Mouse (Mus musculus) heart, embryonic 12.5 days (tissue): ENCODE measurements at regions not wholly inside any gene's neighbourhood (a gene's known extent, or its start where the extent isn't known, plus 50 kb on each side); places are given as distances from the start of the nearest gene placed in this dataset.

Experiments used
- ATAC-seq: fragments of 200-750 bp; cut with Nextera tagmentation; 2 replicates; pipeline ENCODE4 v1.8.0; 2017; ENCODE audit warnings: moderate TSS enrichment, moderate library complexity; ENCODE audit not compliant: insufficient number of reproducible peaks, low FRiP score
- H3K27ac ChIP-seq: fragments of 300-500 bp; sonication (generic); 2 replicates; pipeline ENCODE4 v1.5.1; 2016; ENCODE audit warnings: mild to moderate bottlenecking, moderate library complexity; ENCODE audit not compliant: poor library complexity, severe bottlenecking
- H3K27me3 ChIP-seq: fragments of 300-500 bp; sonication (generic); replicated peaks from 2 replicates; pipeline ENCODE4 v1.6.1; 2016; ENCODE audit warnings: mild to moderate bottlenecking, moderate library complexity
- H3K36me3 ChIP-seq: fragments of 300-500 bp; sonication (generic); 2 replicates; pipeline ENCODE4 v1.6.1; 2016; ENCODE audit warnings: mild to moderate bottlenecking, moderate library complexity
- H3K4me1 ChIP-seq: fragments of 300-500 bp; sonication (generic); replicated peaks from 2 replicates; pipeline ENCODE4 v1.6.1; 2016; ENCODE audit warnings: mild to moderate bottlenecking
- H3K4me2 ChIP-seq: fragments of 300-500 bp; sonication (generic); 2 replicates; pipeline ENCODE4 v1.6.1; 2016; ENCODE audit warnings: mild to moderate bottlenecking, moderate library complexity
- H3K4me3 ChIP-seq: fragments of 300-500 bp; sonication (generic); 2 replicates; pipeline ENCODE4 v1.5.1; 2016; ENCODE audit warnings: mild to moderate bottlenecking
- H3K9ac ChIP-seq: fragments of 300-500 bp; sonication (generic); 2 replicates; pipeline ENCODE4 v1.6.1; 2016; ENCODE audit warnings: mild to moderate bottlenecking, moderate library complexity
- H3K9me3 ChIP-seq: fragments of 300-500 bp; sonication (generic); replicated peaks from 2 replicates; pipeline ENCODE4 v1.6.1; 2016; ENCODE audit warnings: mild to moderate bottlenecking, moderate library complexity
- WGBS: fragments of 180-500 bp; shearing (Covaris S2); methylation state at CpG from one replicate; pipeline ENCODE4 v1.1.7; 2016; 5-methylcytosine and 5-hydroxymethylcytosine counted together

- H3K4me2 ChIP-seq: no peak overlapping the region
- no peak overlapping the region for H3K4me3 ChIP-seq
- H3K36me3 ChIP-seq: no peaks in the 10 kb centered on the region
- no peak overlapping the region for H3K27ac ChIP-seq
- H3K9ac ChIP-seq: no peak overlapping the region
- no peaks in the 10 kb centered on the region for H3K4me1 ChIP-seq
- no peaks in the 10 kb centered on the region for H3K27me3 ChIP-seq
- H3K9me3 ChIP-seq: no peaks in the 10 kb centered on the region
- no peak for ATAC-seq
Observed at GRCm38 (mm10) chr6:14298167-14298566, 426.8 kb upstream of the 2610001J05Rik start.

DNA sequence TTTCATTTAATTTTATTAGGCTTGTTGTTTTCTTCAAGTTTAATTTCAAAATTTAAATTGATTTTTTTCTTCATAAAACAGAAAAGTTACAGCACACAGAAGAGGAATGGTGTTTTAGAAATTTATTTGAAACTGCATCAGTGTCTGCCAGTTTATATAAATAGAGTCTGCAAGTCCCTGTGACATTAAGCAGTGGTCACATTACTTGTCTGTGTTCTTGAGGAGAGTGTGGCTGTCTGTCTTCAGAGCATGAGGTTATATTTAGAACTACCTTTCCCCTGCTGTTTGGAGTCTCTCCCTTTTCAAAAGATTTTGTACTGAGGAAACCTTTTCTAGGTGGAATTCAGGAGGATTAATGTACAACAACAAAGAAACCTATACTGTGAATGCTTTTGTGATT, 426.1 kb upstream of the 2610001J05Rik start:
- H3K36me3 ChIP-seq: no peaks in the 10 kb centered on the region
- ATAC-seq: peak; percentile 61; the same call in 1 of the 2 replicates
- no peak overlapping the region for H3K4me3 ChIP-seq
- H3K9me3 ChIP-seq: no peaks in the 10 kb centered on the region
- no peak overlapping the region for H3K4me2 ChIP-seq
- H3K9ac ChIP-seq: no peak overlapping the region
- H3K4me1 ChIP-seq: no peaks in the 10 kb centered on the region
- no peak overlapping the region for H3K27ac ChIP-seq
- H3K27me3 ChIP-seq: no peaks in the 10 kb centered on the region

- Histone ChIP-seq H3K4me2 (no peak overlapping the region), H3K27me3 (no peaks in the 10 kb centered on the region), H3K4me1 (no peaks in the 10 kb centered on the region), H3K9ac (no peak overlapping the region), H3K9me3 (no peaks in the 10 kb centered on the region), H3K27ac (no peak overlapping the region), H3K36me3 (no peaks in the 10 kb centered on the region), H3K4me3 (no peak overlapping the region)
- no peak for ATAC-seq
- 51% methylated on average over 1 of the region's 1 CpGs for WGBS
Observed at GRCm38 (mm10) chr6:14290843-14291242, 419.5 kb upstream of the 2610001J05Rik start.

DNA sequence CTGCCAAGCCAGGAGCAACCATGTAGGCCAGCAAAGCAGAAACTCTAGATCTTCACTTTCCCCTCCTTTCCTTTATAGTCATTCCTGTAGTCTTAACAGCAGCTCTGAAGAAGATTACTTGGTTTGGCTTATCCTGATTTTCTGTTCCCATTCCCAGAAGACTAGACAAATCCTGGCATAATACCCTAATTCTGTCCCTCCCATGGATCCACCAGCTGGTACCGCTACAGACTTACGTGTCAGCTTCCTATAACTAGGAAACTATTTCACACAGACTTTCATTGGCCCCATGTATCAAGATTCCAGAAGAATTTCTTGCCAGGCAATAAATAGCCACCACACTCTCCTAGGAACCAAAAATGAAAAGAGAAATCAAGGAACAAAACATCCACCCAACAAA, 410.2 kb upstream of the 2610001J05Rik start:
- Histone ChIP-seq H3K4me2 (no peak overlapping the region), H3K27me3 (no peaks in the 10 kb centered on the region), H3K4me1 (no peaks in the 10 kb centered on the region), H3K9me3 (no peaks in the 10 kb centered on the region), H3K9ac (no peak overlapping the region), H3K4me3 (no peak overlapping the region), H3K27ac (no peak overlapping the region), H3K36me3 (no peaks in the 10 kb centered on the region)
- WGBS: 91% methylated on average over 2 of the region's 2 CpGs
- ATAC-seq: no peak

GRCm38 (mm10) chr6:14261941-14262340, 390.6 kb upstream of the 2610001J05Rik start:
- Histone ChIP-seq H3K27me3 (no peaks in the 10 kb centered on the region), H3K4me2 (no peak overlapping the region), H3K4me1 (no peaks in the 10 kb centered on the region), H3K4me3 (no peak overlapping the region), H3K36me3 (no peaks in the 10 kb centered on the region), H3K9me3 (0 out of 2 replicates have a peak, but pooled peaks cover under 1% of the 10 kb centered on the region), H3K9ac (no peak overlapping the region), H3K27ac (no peak overlapping the region)
- no peak for ATAC-seq
- 75% methylated on average over 1 of the region's 1 CpGs for WGBS

DNA sequence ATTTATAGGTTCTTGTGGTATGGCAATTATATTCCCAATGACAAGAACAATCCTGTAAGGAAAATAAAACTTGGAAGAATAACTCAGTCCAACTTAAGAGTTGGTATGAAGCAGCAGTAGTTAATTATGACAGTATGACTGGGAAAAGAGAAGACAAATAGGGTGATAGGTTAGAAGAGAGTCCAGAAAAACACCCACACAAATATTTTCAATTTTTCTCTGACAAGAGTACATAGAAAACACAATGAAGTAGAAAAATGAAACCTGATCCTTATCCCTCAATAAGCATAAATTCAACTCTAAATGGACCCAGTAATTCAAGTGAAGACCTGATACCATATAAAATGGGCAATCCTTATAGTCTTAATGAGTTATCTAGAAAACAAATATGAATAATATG, 369.0 kb upstream of the 2610001J05Rik start:
- H3K27me3 ChIP-seq: no peaks in the 10 kb centered on the region

DNA sequence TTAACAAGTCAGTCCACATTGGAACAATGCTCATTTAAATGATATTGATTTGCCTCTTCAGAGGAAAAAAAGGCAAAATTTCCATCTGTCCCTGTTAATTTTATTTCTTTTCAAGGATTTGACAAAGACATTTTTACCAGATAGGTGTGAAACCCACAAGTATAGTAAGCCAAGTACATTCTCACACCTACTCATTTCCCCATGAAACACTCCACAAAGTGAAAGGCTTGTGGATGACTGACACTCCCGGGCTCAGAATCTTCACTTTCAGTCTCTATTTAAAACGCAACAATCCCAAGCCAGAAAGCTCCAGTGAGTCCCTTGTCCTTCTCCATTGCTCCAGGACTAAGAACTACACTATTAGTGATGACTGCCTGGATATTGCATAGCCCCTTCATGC, 367.8 kb upstream of the 2610001J05Rik start:
- 65% methylated on average over 2 of the region's 2 CpGs for WGBS
- no peaks in the 10 kb centered on the region for H3K9me3 ChIP-seq
- H3K4me2 ChIP-seq: no peak overlapping the region
- H3K27ac ChIP-seq: no peak overlapping the region
- no peak overlapping the region for H3K4me3 ChIP-seq
- no peaks in the 10 kb centered on the region for H3K27me3 ChIP-seq
- no peaks in the 10 kb centered on the region for H3K4me1 ChIP-seq
- H3K36me3 ChIP-seq: no peaks in the 10 kb centered on the region
- ATAC-seq: no peak
- H3K9ac ChIP-seq: no peak overlapping the region

More for the DNA sequence above, 369.0 kb upstream of the 2610001J05Rik start:
- Histone ChIP-seq H3K4me1 (no peaks in the 10 kb centered on the region), H3K27ac (no peak overlapping the region), H3K4me3 (no peak overlapping the region), H3K9ac (no peak overlapping the region), H3K9me3 (no peaks in the 10 kb centered on the region), H3K4me2 (no peak overlapping the region), H3K36me3 (no peaks in the 10 kb centered on the region)
- no peak for ATAC-seq

DNA sequence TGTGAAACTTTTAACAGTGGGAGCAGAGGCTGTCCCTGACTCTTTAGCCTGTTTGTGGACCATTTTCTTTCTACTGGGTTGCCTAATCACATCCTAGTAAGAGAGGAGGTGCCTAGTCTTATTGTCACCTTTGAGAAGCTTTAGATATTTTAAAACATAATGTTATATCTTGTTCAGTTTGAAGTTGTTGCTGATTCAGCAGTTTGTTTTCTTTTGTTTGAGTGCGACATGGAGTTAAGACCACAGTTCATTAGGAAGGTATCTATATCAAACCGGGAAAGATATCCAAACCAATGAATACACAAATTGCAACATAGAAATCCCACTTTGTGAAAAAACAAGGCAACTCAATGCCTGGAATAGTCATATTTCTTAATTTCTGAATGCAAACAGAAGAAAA, 359.5 kb upstream of the 2610001J05Rik start:
- H3K4me1 ChIP-seq: no peaks in the 10 kb centered on the region
- no peaks in the 10 kb centered on the region for H3K9me3 ChIP-seq
- H3K27me3 ChIP-seq: no peaks in the 10 kb centered on the region
- no peak overlapping the region for H3K27ac ChIP-seq
- WGBS: 77% methylated on average over 2 of the region's 2 CpGs
- H3K36me3 ChIP-seq: no peaks in the 10 kb centered on the region
- H3K4me2 ChIP-seq: no peak overlapping the region
- no peak overlapping the region for H3K4me3 ChIP-seq
- ATAC-seq: no peak
- H3K9ac ChIP-seq: no peak overlapping the region

- 15% methylated on average over 2 of the region's 2 CpGs for WGBS
- Histone ChIP-seq H3K9me3 (no peaks in the 10 kb centered on the region), H3K4me2 (no peak overlapping the region), H3K27ac (no peak overlapping the region), H3K4me1 (no peaks in the 10 kb centered on the region), H3K27me3 (no peaks in the 10 kb centered on the region), H3K4me3 (no peak overlapping the region), H3K9ac (no peak overlapping the region), H3K36me3 (no peaks in the 10 kb centered on the region)
- ATAC-seq: no peak
Observed at GRCm38 (mm10) chr6:14207509-14207908, 336.2 kb upstream of the 2610001J05Rik start.

DNA sequence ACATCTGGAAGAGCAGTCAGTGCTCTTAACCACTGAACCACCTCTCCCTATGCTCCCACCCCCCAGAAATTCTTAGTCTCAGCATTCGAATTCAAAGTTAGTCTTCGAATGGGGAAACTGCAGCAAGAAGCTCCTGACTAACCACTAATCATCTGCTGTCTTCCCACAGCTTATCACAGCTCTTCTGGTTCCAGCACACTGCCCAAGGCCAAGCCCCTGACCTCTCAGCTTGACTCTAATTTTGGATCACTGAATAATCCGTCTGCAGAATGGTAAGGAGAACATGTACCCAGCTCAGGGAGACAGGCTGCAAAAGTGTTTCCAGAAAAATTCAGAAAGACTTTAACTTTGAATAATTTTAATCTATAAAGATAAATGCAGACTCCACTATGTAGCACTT, 325.8 kb upstream of the 2610001J05Rik start:
- no peak for ATAC-seq
- H3K4me1 ChIP-seq: no peaks in the 10 kb centered on the region; the same call in 1 of the 2 replicates
- no peaks in the 10 kb centered on the region for H3K36me3 ChIP-seq
- H3K4me2 ChIP-seq: no peak overlapping the region
- H3K9ac ChIP-seq: no peak overlapping the region
- no peak overlapping the region for H3K27ac ChIP-seq
- no peaks in the 10 kb centered on the region for H3K9me3 ChIP-seq
- 34% methylated on average over 3 of the region's 3 CpGs for WGBS
- H3K27me3 ChIP-seq: no peaks in the 10 kb centered on the region
- H3K4me3 ChIP-seq: no peak overlapping the region

DNA sequence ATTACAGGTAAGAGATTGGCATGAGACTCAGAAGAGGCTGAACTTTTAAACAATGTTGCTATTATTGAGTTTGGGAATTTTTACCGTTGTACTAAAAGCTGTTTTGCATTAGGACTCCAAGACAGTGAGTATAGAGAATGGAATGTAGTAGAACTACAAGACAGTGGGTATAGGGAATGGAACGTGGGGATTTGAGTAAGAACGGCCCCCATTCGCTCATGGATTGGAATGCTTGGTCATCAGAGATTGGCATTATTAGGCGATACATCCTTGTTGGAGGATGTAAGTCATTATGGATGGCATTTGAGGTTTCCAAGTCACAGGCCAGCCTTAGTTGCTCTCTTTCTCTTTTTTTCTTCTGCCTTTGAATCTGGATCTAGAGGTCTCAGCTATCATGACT, 324.0 kb upstream of the 2610001J05Rik start:
- H3K9ac ChIP-seq: no peak overlapping the region
- no peak overlapping the region for H3K4me2 ChIP-seq
- 79% methylated on average over 5 of the region's 5 CpGs for WGBS
- H3K9me3 ChIP-seq: no peaks in the 10 kb centered on the region
- ATAC-seq: no peak
- no peak overlapping the region for H3K27ac ChIP-seq
- no peaks in the 10 kb centered on the region; the same call in 1 of the 2 replicates for H3K4me1 ChIP-seq
- H3K36me3 ChIP-seq: no peaks in the 10 kb centered on the region
- H3K27me3 ChIP-seq: no peaks in the 10 kb centered on the region
- H3K4me3 ChIP-seq: no peak overlapping the region

DNA sequence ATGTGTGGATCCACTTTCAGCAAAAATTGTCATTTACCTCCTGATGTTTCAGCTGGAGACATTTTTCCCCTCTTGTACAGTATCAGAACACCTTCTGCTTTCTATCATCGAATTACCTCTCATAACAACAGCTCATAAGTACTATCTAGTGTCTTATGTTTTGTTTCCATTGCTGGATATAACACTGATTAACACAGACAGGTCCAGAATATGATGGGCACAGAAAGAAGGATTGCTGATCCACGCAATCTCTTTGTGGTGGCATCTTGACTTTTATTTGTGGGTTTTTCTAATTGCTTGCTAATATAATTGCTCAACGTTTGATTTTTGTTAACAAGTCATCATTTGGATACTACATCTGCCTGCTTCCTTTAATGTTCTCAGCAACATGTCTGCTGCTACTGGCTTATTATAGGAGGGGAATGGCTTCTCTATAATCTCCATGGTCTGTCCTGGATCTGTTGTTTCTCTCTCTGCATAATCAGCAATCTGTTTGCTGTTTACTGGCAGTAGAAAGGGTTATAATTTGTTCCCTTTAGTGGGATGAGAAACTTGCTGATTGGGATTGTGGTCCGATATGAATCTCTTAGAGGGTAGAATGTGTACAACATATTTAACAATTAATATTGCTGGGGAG, 320.2 kb upstream of the 2610001J05Rik start:
- H3K27me3 ChIP-seq: no peaks in the 10 kb centered on the region
- no peaks in the 10 kb centered on the region for H3K4me1 ChIP-seq
- no peak overlapping the region for H3K9ac ChIP-seq
- WGBS: 75% methylated on average over 4 of the region's 4 CpGs
- no peaks in the 10 kb centered on the region for H3K9me3 ChIP-seq
- no peak overlapping the region for H3K4me2 ChIP-seq
- no peak overlapping the region for H3K4me3 ChIP-seq
- H3K36me3 ChIP-seq: no peaks in the 10 kb centered on the region
- no peak for ATAC-seq
- H3K27ac ChIP-seq: no peak overlapping the region
